Comparison of ENCODE assay signal across 29 mouse cellular contexts in the genomic region with DNA sequence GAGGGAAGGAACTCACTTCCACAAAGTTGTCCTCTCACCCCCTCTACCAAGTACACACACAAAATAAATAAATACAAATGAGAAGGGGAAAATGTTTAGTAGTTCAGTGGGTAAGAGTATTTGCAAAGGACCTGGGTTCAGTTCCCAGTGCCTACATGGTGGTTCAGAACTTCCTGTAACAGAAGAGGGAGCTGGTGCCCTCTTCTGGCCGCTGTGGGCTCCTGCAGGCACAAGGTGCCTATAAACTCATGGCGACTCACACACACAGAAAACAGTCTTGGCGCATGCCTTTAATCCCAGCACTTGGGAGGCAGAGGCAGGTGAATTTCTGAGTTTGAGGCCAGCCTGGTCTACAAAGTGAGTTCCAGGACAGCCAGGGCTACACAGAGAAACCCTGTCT. TPM values are rescaled to one million over a fixed set of nuclear protein-coding genes. Genes with fewer than 3 reads are reported as not detected.
DNase-seq lines count a peak whose midpoint lies in the region; ATAC-seq and TF ChIP-seq lines count a peak whose summit lies in the region.
"Had no signal": no experiment of that assay in that cellular context is flagged by ENCODE, and none has a peak within 500 bp of the region (broad histone marks: within the 10 kb centered on the region; RNA-seq: fewer than 3 reads in every experiment).

No protein-coding gene starts in this region.

- H3K36me3 ChIP-seq in intestine, postnatal 0 days (ENCODE audit: control insufficient read depth, insufficient read depth): peaks cover 10% of the 10 kb centered on the region
- H3K36me3 ChIP-seq in intestine, embryonic 16.5 days (ENCODE audit: control insufficient read depth, insufficient read depth, low read length): peaks cover 6% of the 10 kb centered on the region
- H3K36me3 ChIP-seq in lung, embryonic 14.5 days (ENCODE audit: insufficient read depth): peaks cover 12% of the 10 kb centered on the region

- no peak overlapping the region for H3K9ac ChIP-seq in intestine, postnatal 0 days (ENCODE audit: low read depth, low read length)
- no peak overlapping the region for H3K9ac ChIP-seq in intestine, embryonic 16.5 days (ENCODE audit: low read depth, low read length)
- no peak overlapping the region for H3K9ac ChIP-seq in lung, embryonic 14.5 days
- H3K9ac ChIP-seq: forebrain, embryonic 13.5 days; liver, embryonic 15.5 days; midbrain, embryonic 12.5 days; neural tube, embryonic 12.5 days had no signal

- no peaks in the 10 kb centered on the region for H3K9me3 ChIP-seq in intestine, postnatal 0 days (ENCODE audit: control insufficient read depth)
- H3K9me3 ChIP-seq in intestine, embryonic 16.5 days (ENCODE audit: control insufficient read depth, low read length): 0 out of 2 replicates have a peak, but pooled peaks cover 3% of the 10 kb centered on the region
- no peaks in the 10 kb centered on the region for H3K9me3 ChIP-seq in lung, embryonic 14.5 days (ENCODE audit: low read depth, low read length)
- H3K9me3 ChIP-seq: limb, embryonic 10.5 days; liver, embryonic 15.5 days; neural tube, embryonic 12.5 days had no signal

- TF ChIP-seq CTCF in intestine, postnatal 0 days (IDR thresholded peaks at IDR 0.05; ENCODE audit: low read depth): peak; percentile 28
- 0 out of 2 replicates have a peak, but pooled peaks have one; percentile 20 for TF ChIP-seq CTCF in lung, embryonic 14.5 days (IDR thresholded peaks at IDR 0.05; ENCODE audit: low read depth)

- no peaks in the 10 kb centered on the region for H3K27me3 ChIP-seq in intestine, postnatal 0 days (replicated peaks; ENCODE audit: control insufficient read depth, insufficient read depth, low read length)
- H3K27me3 ChIP-seq in intestine, embryonic 16.5 days (replicated peaks; ENCODE audit: control insufficient read depth, insufficient read depth, low read length): no peaks in the 10 kb centered on the region
- no peaks in the 10 kb centered on the region for H3K27me3 ChIP-seq in lung, embryonic 14.5 days (ENCODE audit: insufficient read depth, low read length)
- H3K27me3 ChIP-seq: forebrain, embryonic 13.5 days; liver, embryonic 15.5 days; midbrain, embryonic 12.5 days; neural tube, embryonic 12.5 days had no signal

- H3K27ac ChIP-seq in intestine, postnatal 0 days (ENCODE audit: low read depth, low read length): no peak overlapping the region
- H3K27ac ChIP-seq in intestine, embryonic 16.5 days (ENCODE audit: low read length): no peak overlapping the region
- no peak overlapping the region for H3K27ac ChIP-seq in lung, embryonic 14.5 days (ENCODE audit: low read depth)
- H3K27ac ChIP-seq: forebrain, embryonic 13.5 days; hindbrain, postnatal 0 days; limb, embryonic 10.5 days; liver, embryonic 15.5 days; macrophage; midbrain, embryonic 12.5 days; neural tube, embryonic 12.5 days had no signal

- ATAC-seq in intestine, postnatal 0 days: no peak
- ATAC-seq in intestine, embryonic 16.5 days: no peak
- ATAC-seq in lung, embryonic 14.5 days (ENCODE audit: insufficient read depth): no peak
- no peak for ATAC-seq in megakaryocyte, adult 5-6 weeks (ENCODE audit: poor library complexity, severe bottlenecking)
- ATAC-seq: forebrain, embryonic 13.5 days; hindbrain, postnatal 0 days had no signal

- H3K4me3 ChIP-seq in intestine, postnatal 0 days (ENCODE audit: low read depth, low read length): no peak overlapping the region
- no peak overlapping the region for H3K4me3 ChIP-seq in intestine, embryonic 16.5 days (ENCODE audit: low read length)
- no peak overlapping the region for H3K4me3 ChIP-seq in lung, embryonic 14.5 days (ENCODE audit: low read depth, low read length)
- H3K4me3 ChIP-seq: erythroblast, embryonic 14.5 days; forebrain, embryonic 13.5 days; limb, embryonic 10.5 days; liver, embryonic 15.5 days; midbrain, embryonic 12.5 days; neural tube, embryonic 12.5 days had no signal

- no peak overlapping the region for H3K4me2 ChIP-seq in intestine, postnatal 0 days (replicated peaks; ENCODE audit: low read depth)
- no peak overlapping the region for H3K4me2 ChIP-seq in intestine, embryonic 16.5 days (ENCODE audit: low read depth, low read length)
- H3K4me2 ChIP-seq in lung, embryonic 14.5 days: no peak overlapping the region
- H3K4me2 ChIP-seq: forebrain, embryonic 13.5 days; liver, embryonic 15.5 days; midbrain, embryonic 12.5 days; neural tube, embryonic 12.5 days had no signal

- 97% methylated on average over 3 of the region's 3 CpGs for WGBS in intestine, postnatal 0 days
- 93% methylated on average over 3 of the region's 3 CpGs for WGBS in intestine, embryonic 16.5 days
- 92% methylated on average over 3 of the region's 3 CpGs for WGBS in lung, embryonic 14.5 days

- 0 out of 2 replicates have a peak, but pooled peaks cover 2% of the 10 kb centered on the region for H3K4me1 ChIP-seq in intestine, postnatal 0 days (replicated peaks; ENCODE audit: control insufficient read depth, insufficient read depth, low read length)
- H3K4me1 ChIP-seq in intestine, embryonic 16.5 days (ENCODE audit: control insufficient read depth, insufficient read depth, low read length): no peaks in the 10 kb centered on the region; the same call in 1 of the 2 replicates
- H3K4me1 ChIP-seq in lung, embryonic 14.5 days (ENCODE audit: insufficient read depth): no peaks in the 10 kb centered on the region
- H3K4me1 ChIP-seq: forebrain, embryonic 13.5 days; limb, embryonic 10.5 days; midbrain, embryonic 12.5 days; neural tube, embryonic 12.5 days had no signal

- no peak for DNase-seq in lung, embryonic 14.5 days
- no peak for DNase-seq in lung, postnatal 4 days
- peak; percentile 20 for DNase-seq in NIH3T3 (ENCODE audit: low read depth)
- DNase-seq in adrenal gland, postnatal 10 days: no peak
- DNase-seq: B cell, adult 2 months; cerebellum, adult 2 months; cerebellum, postnatal 36 days; gastrocnemius, postnatal 25 days; kidney, adult 2 months; kidney, postnatal 14 days; right cerebral cortex, postnatal 4 days; thymus, postnatal 36 days had no signal

RNA-seq across cellular contexts. Expression of a gene that starts 13.0 kb away (rescaled TPM):
- polyA plus RNA-seq in intestine, postnatal 0 days (2015; fragmentation: Nextera tagmentation; extraction: Ambion mirVana): 60.8 and 62.4 TPM in 2 replicates
- 23.6 and 28.7 TPM in 2 replicates for polyA plus RNA-seq in intestine, embryonic 16.5 days (2015; fragmentation: Nextera tagmentation; extraction: Ambion mirVana)
- 14.9 and 15.0 TPM in 2 replicates for polyA plus RNA-seq in lung, embryonic 14.5 days (2014; fragmentation: Nextera tagmentation; extraction: Ambion mirVana)
- total RNA-seq in megakaryocyte, adult 5-6 weeks (2015): 117 and 122 TPM in 2 replicates
- total RNA-seq in megakaryocyte, adult 5-6 weeks (2017): 166 and 187 TPM in 2 replicates
- 100 to 1,000 TPM; 174 to 180 TPM for total RNA-seq in adrenal gland, postnatal 10 days (2021)

RNA-seq across cellular contexts. Expression of a gene that starts 25.3 kb away (rescaled TPM):
- polyA plus RNA-seq in intestine, postnatal 0 days (2015; fragmentation: Nextera tagmentation; extraction: Ambion mirVana): 0.26 TPM in 1 of 2 replicates, not detected in the other
- not detected in 2 replicates for polyA plus RNA-seq in intestine, embryonic 16.5 days (2015; fragmentation: Nextera tagmentation; extraction: Ambion mirVana)
- polyA plus RNA-seq in lung, embryonic 14.5 days (2014; fragmentation: Nextera tagmentation; extraction: Ambion mirVana): 0.72 and 0.83 TPM in 2 replicates
- total RNA-seq in megakaryocyte, adult 5-6 weeks (2015): 2.7 TPM in 1 of 2 replicates, not detected in the other
- total RNA-seq in megakaryocyte, adult 5-6 weeks (2017): 0.85 TPM in 1 of 2 replicates, not detected in the other
- not detected for total RNA-seq in adrenal gland, postnatal 10 days (2021)
- total RNA-seq: gastrocnemius, postnatal 25 days; hematopoietic stem cell, adult 5-6 weeks; hindbrain, postnatal 0 days; layer of hippocampus, adult 8-10 months; left cerebral cortex, adult 8-10 months; monocyte, adult 5-6 weeks had no signal
- polyA plus RNA-seq: cerebellum, adult 2 months; embryonic facial prominence, embryonic 11.5 days; heart, embryonic 16.5 days; liver, embryonic 15.5 days; macrophage had no signal

RNA-seq across cellular contexts. Expression of a gene that starts 25.4 kb away (rescaled TPM):
- polyA plus RNA-seq in intestine, postnatal 0 days (2015; fragmentation: Nextera tagmentation; extraction: Ambion mirVana): 0.17 and 0.44 TPM in 2 replicates
- polyA plus RNA-seq in intestine, embryonic 16.5 days (2015; fragmentation: Nextera tagmentation; extraction: Ambion mirVana): 0.53 and 0.55 TPM in 2 replicates
- polyA plus RNA-seq in lung, embryonic 14.5 days (2014; fragmentation: Nextera tagmentation; extraction: Ambion mirVana): 1.0 and 1.1 TPM in 2 replicates
- total RNA-seq in megakaryocyte, adult 5-6 weeks (2015): 2.2 and 2.3 TPM in 2 replicates
- total RNA-seq in megakaryocyte, adult 5-6 weeks (2017): 1.5 and 1.8 TPM in 2 replicates
- 1 to 10 TPM; 2.5 to 2.7 TPM for total RNA-seq in adrenal gland, postnatal 10 days (2021)

RNA-seq across cellular contexts. Expression of a gene that starts 35.0 kb away (rescaled TPM):
- polyA plus RNA-seq in intestine, postnatal 0 days (2015; fragmentation: Nextera tagmentation; extraction: Ambion mirVana): 62.5 and 66.6 TPM in 2 replicates
- 41.2 and 41.9 TPM in 2 replicates for polyA plus RNA-seq in intestine, embryonic 16.5 days (2015; fragmentation: Nextera tagmentation; extraction: Ambion mirVana)
- polyA plus RNA-seq in lung, embryonic 14.5 days (2014; fragmentation: Nextera tagmentation; extraction: Ambion mirVana): 24.1 and 25.9 TPM in 2 replicates
- 21.9 and 24.2 TPM in 2 replicates for total RNA-seq in megakaryocyte, adult 5-6 weeks (2015)
- 24.4 and 27.1 TPM in 2 replicates for total RNA-seq in megakaryocyte, adult 5-6 weeks (2017)
- total RNA-seq in adrenal gland, postnatal 10 days (2021): 10 to 100 TPM; 45.5 to 53.0 TPM
